Mouse (Mus musculus) 3134 (cell line): ENCODE results near the gene Mmp17.
"Not testable (repeated sequence)": the region's sequence is repeated elsewhere in the genome, so short reads cannot be mapped to it uniquely, and the experiment has no call there.

Experiments used
- DNase-seq: peaks from one replicate; pipeline ENCODE4 v3.0.0-alpha.2; 2011; ENCODE audit warnings: low spot score; ENCODE audit not compliant: insufficient read length; ENCODE audit errors: extremely low read depth

The Mmp17 gene

DNA sequence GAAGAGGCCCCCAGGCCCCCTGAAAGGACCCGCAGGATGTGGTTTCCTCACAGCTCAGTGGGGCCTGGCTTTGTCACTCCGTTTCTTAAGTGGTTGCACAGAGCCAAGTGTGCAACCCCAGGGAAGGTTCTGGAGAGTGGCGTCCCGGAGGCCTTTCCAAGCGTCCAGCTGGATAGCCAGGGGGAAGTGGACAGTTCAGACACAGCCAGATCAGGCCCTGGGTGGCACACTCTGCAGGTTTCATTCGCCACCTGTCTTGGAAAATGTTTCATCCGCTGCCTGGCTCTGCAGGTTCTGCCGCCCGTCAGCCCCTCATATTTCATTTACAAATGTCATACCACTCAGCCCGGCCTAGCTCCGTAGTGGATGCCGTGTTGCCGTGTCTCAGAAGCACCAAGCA, 2.5 kb downstream of the Mmp17 start:
- no peak for DNase-seq

DNA sequence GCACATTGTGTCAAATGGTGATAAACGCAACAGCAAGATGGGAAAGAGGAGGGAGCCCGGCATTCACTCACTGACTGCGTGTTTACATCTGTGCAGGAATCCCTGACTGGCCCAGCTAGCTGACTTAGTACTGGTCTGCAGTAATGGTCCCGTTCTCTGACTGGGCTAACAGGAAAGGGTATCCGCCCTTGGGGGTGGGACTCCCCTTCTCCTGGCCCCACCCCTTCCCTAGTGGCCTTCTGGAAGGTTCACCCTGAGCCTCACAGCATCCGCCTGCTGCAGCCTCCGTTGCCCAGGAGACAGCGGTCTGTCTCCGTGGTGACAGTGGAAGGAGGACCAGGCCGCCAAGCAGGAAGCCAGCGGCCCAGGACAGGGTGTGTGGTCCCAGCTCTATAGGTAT, 6.9 kb downstream of the Mmp17 start:
- DNase-seq, result no peak

DNA sequence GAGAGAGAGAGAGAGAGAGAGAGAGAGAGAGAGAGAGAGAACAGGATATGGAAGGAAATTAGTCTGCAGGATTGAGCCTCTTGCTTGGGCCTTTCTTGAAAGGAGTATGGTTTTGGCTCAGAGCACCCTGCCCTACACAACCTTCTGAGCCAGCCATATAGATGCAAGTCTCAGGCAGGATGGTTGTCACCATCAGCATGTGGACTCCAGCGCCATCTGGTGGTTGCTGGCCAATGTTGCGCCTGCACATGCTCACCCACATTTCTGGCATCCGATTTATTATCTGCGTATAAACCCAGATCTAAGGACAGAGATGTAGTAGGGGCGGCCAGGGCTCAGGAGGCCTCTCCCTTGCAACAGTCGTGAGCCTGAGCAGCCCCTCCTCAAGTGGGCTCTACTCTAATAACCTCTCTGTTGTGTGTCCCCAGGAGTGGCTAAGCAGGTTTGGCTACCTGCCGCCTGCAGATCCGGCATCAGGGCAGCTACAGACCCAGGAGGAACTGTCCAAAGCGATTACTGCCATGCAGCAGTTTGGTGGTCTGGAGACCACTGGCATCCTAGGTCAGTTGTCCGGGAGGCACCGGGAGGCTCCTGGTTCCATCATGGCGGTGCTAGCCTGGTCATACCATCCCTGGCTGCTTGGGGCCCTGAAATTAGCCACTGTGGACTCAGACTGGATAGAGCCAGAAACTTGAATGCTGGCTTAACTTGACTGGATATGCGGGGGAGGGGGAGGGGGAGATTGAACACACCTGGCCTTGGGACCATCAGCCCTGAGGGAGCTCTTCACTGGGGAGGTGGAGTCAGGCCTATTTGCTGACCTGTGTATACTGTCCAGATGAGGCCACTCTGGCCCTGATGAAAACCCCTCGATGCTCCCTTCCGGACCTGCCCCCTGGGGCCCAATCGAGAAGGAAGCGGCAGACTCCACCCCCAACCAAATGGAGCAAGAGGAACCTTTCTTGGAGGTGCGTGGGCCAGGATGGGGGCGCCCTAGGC, 10.4 kb downstream of the Mmp17 start:
- peak; percentile 56 for DNase-seq

DNA sequence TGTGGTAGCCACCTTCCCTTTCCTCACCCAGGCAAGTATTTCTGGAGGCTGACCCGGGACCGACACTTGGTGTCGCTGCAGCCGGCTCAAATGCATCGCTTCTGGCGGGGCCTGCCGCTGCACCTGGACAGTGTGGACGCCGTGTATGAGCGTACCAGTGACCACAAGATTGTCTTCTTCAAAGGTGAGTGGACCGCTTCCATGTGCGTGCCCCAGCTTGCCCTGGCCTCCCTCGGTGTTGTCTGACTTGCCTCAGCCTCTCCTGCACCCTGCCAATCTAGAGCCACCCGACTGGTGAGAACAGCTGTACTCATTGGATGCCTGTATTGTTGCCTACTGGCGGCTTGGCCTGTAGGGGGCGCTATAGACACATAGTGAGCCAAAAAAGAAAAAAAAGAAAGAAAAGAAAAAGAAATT, 18.1 kb downstream of the Mmp17 start:
- no peak for DNase-seq

DNA sequence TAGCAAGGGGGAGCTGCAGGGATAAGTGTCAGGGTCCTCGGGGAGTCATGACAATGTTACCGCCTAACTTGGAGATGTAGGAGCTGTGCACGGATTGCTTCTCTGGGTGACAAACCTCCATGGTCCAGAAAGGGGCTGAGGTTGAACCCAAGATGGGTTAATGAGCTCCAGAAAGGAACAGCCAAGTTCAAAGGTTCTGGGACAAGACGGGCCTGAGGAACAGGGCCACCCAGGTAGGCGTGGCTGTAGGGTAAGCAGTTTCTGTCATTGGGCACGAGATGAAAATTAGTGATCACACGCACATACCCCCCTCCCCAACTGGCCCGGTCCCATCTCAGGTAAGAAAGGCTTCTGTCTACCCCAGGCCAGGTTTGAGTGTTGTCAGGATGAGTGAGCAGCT, 23.5 kb downstream of the Mmp17 start:
- DNase-seq, result no peak

DNA sequence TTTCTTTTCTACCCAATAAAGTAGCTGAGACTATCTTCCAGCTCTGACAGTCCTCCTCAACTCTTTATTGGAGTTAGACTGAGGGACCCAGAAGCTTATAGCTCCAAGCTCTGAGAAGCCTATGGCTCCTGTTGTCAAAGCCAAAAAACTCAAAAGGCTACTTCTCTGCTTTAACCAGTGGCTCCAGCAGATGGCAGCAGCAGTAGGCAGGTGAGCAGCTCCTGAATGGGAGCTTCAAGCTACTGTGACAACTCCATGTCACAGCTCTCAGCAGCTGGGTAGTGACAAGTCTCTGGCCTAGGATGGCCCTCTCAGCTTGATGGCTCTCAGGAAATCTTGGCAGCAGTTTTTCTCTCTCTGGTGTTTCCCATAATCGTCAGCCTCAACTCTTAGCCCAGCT, 27.1 kb downstream of the Mmp17 start:
- DNase-seq, result peak; percentile 28

DNA sequence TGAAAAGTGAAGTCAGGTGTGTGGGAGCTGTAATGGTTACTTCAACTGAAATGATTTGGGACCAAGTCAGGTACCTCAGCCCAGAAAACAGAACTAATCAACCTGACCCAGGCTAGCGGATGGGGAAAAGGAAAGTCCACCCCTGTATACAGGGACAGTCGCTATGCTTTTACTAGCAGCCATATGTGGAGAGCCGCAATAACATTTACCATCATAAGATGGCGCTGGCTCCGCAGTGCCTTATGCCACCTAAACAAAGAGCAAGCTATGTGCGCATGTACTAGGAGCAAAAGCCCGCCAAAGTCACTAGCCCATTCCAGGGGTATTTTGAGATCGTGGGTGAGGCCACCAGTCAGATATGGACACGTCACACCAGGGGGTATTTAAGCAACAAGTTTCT, 36.6 kb downstream of the Mmp17 start:
- not testable (repeated sequence) for DNase-seq

DNA sequence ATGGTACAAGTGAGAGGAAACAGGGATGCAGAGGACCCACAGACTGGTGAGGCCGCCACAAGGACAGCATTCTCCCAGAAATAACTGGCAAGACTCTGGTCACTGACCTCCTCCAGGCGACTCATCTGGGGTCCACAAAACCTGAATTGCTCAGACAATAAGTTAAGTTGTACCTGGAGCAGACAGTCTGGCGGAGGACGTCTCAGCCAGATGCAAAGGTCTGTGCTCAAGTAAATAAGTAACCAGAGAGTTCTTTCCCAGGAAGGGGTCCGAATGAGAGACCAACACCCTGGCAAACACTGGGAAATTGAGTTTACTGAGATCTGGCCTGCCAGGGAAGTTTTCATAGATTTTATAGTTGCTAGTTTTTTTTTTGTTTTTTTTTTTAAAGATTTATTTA, 37.4 kb downstream of the Mmp17 start:
- DNase-seq, result no peak

DNA sequence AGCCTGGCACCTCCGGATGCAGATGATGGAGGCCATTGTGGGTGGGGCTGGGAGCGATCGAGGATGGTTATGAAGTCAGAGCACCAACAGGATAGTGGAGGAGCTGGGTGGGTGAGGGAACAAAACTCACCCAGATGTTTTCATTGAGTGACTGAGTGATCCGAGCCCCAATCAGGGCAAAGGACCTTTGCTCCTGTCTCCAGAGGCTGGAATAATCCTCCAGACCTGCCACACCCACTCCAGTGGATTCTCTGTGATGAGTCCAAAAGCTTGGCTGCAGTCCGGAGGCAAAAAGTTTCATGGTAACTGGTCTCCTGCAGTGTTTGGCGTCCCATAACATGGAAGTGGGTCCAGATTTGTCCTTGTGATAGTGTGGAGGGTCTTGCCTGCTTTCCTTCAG, 42.1 kb downstream of the Mmp17 start:
- DNase-seq, result no peak

DNA sequence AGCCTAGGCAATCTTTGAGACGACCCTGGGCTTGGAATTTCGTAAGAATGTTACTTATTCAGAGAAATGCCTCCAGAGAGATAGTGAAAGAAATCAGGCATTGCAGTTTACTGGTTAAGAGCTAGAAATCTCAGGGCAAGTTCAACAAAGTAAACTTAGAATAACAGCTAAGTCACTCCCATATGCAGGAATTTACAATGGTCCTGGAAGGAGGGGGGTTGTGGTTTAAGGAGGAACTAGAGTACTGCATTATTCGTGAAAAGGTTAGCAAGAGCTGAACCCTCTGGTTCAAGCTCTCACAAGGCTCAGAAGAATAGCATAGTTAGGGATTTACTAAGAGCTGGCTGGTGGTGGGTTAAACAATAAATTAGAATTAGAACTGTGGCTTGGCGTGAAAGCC, 42.6 kb downstream of the Mmp17 start:
- not testable (repeated sequence) for DNase-seq

DNA sequence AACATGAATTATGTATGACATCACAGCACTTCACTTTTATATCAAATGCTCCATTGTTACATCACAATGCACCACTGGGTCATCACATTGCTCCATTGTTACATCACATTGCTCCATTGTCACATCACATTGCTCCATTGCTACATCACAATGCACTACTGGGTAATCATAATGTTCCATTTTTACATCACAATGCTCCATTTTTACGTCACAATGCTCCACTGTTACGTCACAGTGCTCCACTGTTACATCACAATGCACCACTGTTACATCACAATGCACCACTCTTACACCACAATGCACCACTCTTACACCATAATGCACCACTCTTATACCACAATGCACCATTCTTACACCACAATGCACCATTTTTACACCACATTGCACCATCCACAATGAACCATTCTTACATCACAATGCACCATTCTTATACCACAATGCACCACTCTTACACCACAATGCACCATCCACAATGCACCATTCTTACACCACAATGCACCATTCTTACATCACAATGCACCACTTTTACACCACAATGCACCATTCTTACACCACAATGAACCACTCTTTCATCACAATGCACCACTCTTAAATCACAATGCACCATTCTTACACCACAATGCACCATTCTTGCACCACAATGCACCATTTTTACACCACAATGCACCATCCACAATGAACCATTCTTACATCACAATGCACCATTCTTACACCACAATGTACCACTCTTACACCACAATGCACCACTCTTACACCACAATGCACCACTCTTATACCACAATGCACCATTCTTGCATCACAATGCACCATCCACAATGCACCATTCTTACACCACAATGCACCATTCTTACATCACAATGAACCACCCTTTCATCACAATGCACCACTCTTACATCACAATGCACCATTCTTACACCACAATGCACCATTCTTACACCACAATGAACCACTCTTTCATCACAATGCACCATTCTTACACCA, 48.6 kb downstream of the Mmp17 start:
- not testable (repeated sequence) for DNase-seq

DNA sequence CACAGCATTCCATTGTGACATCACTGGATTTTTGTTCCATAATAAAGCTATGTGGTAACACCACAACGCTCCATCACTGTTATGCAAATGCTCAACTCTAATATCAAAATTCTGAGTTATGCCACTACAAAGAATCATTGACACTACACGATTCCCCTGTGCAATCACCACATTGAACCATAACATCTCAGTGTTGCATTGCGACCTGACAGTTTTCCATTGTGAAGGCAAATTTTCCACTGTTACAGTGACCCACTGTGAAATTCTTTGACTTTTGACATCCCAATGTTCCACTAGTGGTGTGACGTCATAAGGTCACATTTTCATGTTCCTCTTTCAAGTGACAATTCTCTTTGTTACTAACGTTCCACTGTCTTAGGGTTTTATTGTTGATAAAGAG, 66.9 kb downstream of the Mmp17 start:
- no peak for DNase-seq

DNA sequence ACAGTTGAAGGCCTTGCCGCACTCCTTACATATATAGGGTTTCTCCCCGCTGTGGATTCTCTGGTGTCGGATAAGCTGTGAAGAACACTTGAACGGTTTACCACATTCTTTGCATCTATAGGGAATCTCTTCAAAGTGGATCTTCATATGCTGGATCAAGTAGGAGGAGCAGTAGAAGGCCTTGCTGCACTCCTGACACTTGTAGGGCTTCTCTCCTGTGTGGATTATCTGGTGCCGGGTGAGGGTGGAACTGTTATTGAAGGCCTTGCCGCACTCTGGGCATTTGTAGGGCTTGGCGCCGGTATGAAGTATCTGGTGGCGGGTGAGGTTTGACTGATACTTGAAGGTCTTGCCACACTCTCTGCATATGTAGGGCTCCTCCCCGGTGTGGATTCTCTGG, 73.0 kb downstream of the Mmp17 start:
- DNase-seq, result no peak

DNA sequence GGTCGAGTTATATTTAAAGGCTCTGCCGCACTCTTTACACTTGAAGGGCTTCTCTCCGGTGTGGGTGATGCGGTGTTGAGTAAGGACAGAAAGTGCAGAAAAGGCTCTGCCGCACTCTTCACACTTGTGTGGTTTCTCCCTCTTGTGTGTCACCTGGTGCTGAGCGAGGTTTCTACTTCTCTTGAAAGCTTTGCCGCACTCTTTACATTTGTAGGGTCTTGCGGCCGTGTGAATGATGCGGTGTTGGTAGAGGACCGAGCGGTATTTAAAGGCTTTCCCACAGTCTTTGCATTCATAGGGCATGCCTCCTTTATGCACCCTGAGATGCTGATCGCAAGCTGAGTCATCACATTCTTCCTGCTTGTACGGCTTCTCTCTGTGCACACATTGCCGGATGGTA, 74.0 kb downstream of the Mmp17 start:
- no peak for DNase-seq
